Mouse (Mus musculus) lung, embryonic 15.5 days (tissue): ENCODE results near the gene Tmem212. TPM values are rescaled to one million over a fixed set of nuclear protein-coding genes. Genes with fewer than 3 reads are reported as not detected.

Source experiments
- ATAC-seq: fragments of 200-750 bp; cut with Nextera tagmentation; 2 replicates; pipeline ENCODE4 v1.8.0; 2017; ENCODE audit warnings: moderate number of reproducible peaks, borderline replicate concordance; ENCODE audit not compliant: low FRiP score, low TSS enrichment; ENCODE audit errors: extremely low read depth
- H3K27ac ChIP-seq: fragments of 300-500 bp; sonication (generic); 2 replicates; pipeline ENCODE4 v1.5.1; 2015; ENCODE audit warnings: moderate library complexity, mild to moderate bottlenecking, inconsistent platforms
- H3K27me3 ChIP-seq: fragments of 300-500 bp; sonication (generic); 2 replicates; pipeline ENCODE4 v1.6.1; 2015; ENCODE audit warnings: inconsistent platforms
- H3K36me3 ChIP-seq: fragments of 300-500 bp; sonication (generic); 2 replicates; pipeline ENCODE4 v1.6.1; 2015; ENCODE audit warnings: inconsistent platforms
- H3K4me1 ChIP-seq: fragments of 300-500 bp; sonication (generic); 2 replicates; pipeline ENCODE4 v1.6.1; 2015; ENCODE audit warnings: inconsistent platforms
- H3K4me2 ChIP-seq: fragments of 300-500 bp; sonication (generic); 2 replicates; pipeline ENCODE4 v1.6.1; 2015; ENCODE audit warnings: inconsistent platforms, mild to moderate bottlenecking, moderate library complexity
- H3K4me3 ChIP-seq: fragments of 300-500 bp; sonication (generic); 2 replicates; pipeline ENCODE4 v1.5.1; 2015; ENCODE audit warnings: mild to moderate bottlenecking, inconsistent platforms
- H3K9ac ChIP-seq: fragments of 300-500 bp; sonication (generic); 2 replicates; pipeline ENCODE4 v1.6.1; 2015; ENCODE audit warnings: inconsistent platforms
- H3K9me3 ChIP-seq: fragments of 300-500 bp; sonication (generic); 2 replicates; pipeline ENCODE4 v1.6.1; 2016; ENCODE audit warnings: inconsistent platforms
- WGBS: fragments of 180-500 bp; shearing (Covaris S2); methylation state at CpG from one replicate; pipeline ENCODE4 v1.1.7; 2015; 5-methylcytosine and 5-hydroxymethylcytosine counted together
- polyA plus RNA-seq: library from polyadenylated mRNA; unstranded; fragments of >200 nt; fragmentation: Nextera tagmentation; extraction: Ambion mirVana; gene quantifications from 2 replicates; pipeline ENCODE4 v1.2.1, GENCODE M21; 2015

Gene Tmem212
- polyA plus RNA-seq, 1 experiment from 2014 or later: 0.87 TPM

DNA sequence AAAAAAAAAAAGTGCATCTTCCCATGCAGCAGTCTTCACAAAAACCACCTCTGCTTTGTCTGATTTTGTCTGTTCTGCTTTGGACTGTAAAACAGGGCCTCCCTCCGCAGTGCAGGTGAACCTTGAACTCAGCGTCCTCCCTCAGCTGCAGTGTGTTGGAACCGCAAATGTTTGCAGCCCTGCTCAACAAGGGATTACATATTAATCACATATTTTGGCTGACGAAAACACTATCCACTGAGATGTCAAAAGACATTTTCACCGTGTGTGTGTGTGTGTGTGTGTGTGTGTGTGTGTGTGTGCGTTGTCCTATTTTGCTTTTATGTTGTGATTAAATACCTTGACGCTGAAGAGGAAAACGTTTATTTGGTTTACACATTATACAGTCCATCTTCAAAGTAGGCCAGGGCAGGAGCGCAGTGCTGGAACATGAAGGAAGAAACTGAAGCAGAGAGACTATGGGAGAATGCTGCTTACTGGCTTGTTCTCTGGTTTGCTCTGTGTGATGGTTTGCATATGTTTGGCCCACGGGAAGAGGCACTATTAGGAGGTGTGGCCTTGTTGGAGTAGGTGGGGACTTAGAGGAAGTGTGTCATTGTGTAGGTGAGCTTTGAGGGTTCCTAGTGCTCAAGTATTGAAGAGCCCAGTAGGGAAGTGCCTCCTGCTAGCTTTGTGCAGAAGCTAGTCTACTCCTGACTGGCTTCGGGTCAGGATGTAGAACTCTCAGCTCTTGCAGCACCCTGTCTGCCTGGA lies 25.3 kb upstream of the Tmem212 start:
- Histone ChIP-seq H3K27me3 (no peaks in the 10 kb centered on the region), H3K36me3 (no peaks in the 10 kb centered on the region)
- ATAC-seq: no peak

DNA sequence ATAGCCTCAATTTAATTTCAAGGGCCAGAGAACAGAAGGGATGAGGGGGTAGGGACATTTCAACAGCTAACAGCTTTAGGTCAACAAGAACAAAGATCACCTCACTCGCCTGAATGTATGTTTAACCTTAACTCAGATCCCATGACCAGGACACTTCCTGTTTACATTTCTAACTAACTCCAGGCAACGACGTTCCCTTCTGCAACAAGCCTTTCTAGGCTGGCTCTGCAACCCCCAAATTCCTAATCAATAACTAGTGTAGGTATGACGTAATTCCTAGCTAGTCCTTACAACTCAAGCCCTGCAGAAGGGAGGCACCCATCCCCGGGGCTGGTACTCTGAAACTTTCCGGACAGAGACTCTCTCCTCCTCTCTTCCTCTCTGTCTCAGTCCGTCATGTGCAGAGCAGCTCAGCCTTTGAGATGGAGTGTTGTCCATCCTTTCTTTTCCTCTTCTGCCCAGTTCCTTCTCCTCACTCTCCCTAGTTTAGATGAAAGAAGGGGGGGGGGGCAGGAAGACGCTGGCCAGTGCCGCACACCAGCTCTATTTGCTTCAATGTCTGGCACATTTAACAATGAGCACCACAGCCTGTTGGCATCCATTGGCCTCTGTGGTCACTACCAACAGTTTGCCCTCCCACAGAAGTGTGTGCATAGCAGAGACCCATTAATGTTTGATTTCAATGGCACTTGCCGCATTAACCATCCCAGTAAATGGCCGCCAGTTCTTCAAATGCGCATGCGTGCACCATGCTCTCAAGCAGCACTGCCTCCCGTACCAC lies 22.7 kb upstream of the Tmem212 start:
- Histone ChIP-seq H3K4me3 (no peak overlapping the region), H3K27me3 (no peaks in the 10 kb centered on the region), H3K4me1 (no peaks in the 10 kb centered on the region), H3K4me2 (no peak overlapping the region), H3K27ac (no peak overlapping the region), H3K36me3 (no peaks in the 10 kb centered on the region), H3K9ac (no peak overlapping the region), H3K9me3 (peaks cover 5% of the 10 kb centered on the region; the same call in 1 of the 2 replicates)
- ATAC-seq: no peak
- 77% methylated on average over 14 of the region's 14 CpGs for WGBS

More for the DNA sequence above, 25.3 kb upstream of the Tmem212 start:
- H3K4me1 ChIP-seq: no peaks in the 10 kb centered on the region
- no peak overlapping the region for H3K27ac ChIP-seq
- H3K9me3 ChIP-seq: peaks cover 5% of the 10 kb centered on the region; the same call in 1 of the 2 replicates
- H3K9ac ChIP-seq: no peak overlapping the region
- no peak overlapping the region for H3K4me3 ChIP-seq
- WGBS: 78% methylated on average over 11 of the region's 11 CpGs
- no peak overlapping the region for H3K4me2 ChIP-seq

DNA sequence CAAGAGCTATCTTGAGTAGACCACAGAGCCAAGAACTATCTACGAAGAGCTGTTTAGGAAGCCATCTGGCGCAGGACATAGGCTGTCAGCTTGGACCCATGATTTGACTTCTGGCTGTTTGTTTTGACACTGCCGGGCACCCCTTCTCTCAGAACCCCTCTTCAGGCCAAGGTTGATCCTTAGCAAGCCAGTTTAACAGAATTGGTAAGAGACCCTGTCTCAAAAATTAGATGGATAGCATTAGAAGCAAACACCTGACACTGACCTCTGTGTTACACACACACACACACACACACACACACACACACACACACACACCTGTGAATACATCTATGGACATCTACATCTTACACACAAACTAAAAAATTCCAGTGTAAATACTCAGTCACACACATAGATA lies 12.8 kb upstream of the Tmem212 start:
- Histone ChIP-seq H3K27me3 (no peaks in the 10 kb centered on the region), H3K27ac (no peak overlapping the region), H3K4me2 (no peak overlapping the region), H3K4me1 (peaks cover 9% of the 10 kb centered on the region), H3K36me3 (no peaks in the 10 kb centered on the region), H3K9me3 (no peaks in the 10 kb centered on the region), H3K9ac (no peak overlapping the region), H3K4me3 (no peak overlapping the region)
- 78% methylated on average over 3 of the region's 3 CpGs for WGBS
- no peak for ATAC-seq

DNA sequence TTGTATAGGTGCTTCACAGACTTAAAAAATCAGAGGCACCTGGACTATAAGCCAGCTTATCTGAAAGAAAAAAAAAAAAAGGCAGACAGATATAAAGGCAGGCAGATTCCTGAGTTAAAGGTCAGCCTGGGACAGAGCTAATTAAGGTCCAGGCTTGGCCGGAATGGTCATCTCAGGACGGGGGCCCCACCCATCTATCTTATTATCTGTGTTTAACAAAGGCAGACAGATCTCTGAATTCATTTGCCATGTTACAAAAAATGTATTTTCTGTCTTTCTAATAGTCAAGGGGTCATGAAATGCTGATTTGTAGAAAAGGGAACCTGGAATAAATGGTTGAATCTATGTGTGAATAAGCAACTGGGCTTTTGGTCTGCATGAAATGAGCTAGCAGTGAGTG lies 12.1 kb upstream of the Tmem212 start:
- peaks cover 9% of the 10 kb centered on the region for H3K4me1 ChIP-seq
- no peaks in the 10 kb centered on the region for H3K36me3 ChIP-seq
- H3K4me2 ChIP-seq: no peak overlapping the region
- WGBS: 62% methylated on average over 2 of the region's 2 CpGs
- H3K9ac ChIP-seq: no peak overlapping the region
- no peaks in the 10 kb centered on the region for H3K9me3 ChIP-seq
- no peak for ATAC-seq
- no peaks in the 10 kb centered on the region for H3K27me3 ChIP-seq
- no peak overlapping the region for H3K4me3 ChIP-seq
- no peak overlapping the region for H3K27ac ChIP-seq

DNA sequence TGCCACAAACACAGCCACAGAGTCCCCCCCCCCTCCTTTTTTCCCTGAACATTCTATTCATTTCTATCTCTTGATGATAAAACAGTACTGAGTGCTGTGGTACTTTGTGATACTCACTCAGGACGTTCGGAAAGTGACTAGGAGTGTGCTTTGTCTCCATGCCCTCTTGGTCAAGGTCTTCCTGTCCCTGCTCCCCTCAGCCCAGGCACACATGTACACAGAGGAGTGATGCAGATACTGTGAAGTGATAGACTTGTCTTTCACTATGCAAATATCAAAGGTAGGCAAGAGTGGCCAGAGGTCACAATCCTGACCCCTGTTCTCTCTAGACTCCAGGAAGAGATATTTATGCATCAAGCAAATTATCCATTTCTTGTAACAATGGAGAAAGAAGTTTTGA lies 11.1 kb upstream of the Tmem212 start:
- 62% methylated on average over 2 of the region's 2 CpGs for WGBS
- Histone ChIP-seq H3K36me3 (no peaks in the 10 kb centered on the region), H3K9ac (no peak overlapping the region), H3K9me3 (no peaks in the 10 kb centered on the region), H3K4me1 (peaks cover 9% of the 10 kb centered on the region), H3K27ac (no peak overlapping the region), H3K27me3 (no peaks in the 10 kb centered on the region), H3K4me2 (no peak overlapping the region), H3K4me3 (no peak overlapping the region)
- ATAC-seq: no peak

DNA sequence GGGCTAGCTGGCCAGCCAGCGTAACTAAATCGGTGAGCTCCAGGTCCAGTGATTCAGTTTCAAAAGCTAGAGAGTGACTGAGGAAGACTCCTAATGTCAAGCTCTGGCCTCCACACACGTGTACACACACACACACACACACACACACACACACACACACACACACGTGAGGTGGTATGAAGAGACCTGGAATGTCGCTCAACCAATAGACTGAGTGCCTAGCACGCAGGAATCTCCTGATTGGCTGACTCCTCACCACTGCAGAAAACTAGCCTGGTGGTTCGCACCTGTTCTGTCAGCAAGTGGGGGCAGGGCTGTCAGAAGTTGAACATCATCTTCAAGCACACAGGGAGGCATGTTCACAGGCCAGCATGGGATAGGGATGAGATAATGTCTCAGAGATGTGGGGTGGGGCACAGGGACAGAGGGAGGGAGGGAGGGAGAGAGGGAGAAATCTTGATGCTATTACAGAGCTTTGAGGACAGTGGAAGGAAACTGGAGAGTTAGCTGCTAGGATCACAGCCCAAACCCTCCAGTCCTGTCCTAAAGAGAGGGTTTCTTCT lies 10.6 kb upstream of the Tmem212 start:
- ATAC-seq: peak; percentile 57; the same call in 1 of the 2 replicates
- Histone ChIP-seq H3K27ac (no peak overlapping the region), H3K9me3 (no peaks in the 10 kb centered on the region), H3K27me3 (no peaks in the 10 kb centered on the region), H3K4me2 (no peak overlapping the region), H3K4me3 (no peak overlapping the region), H3K4me1 (peaks cover 9% of the 10 kb centered on the region), H3K9ac (no peak overlapping the region), H3K36me3 (no peaks in the 10 kb centered on the region)
- 81% methylated on average over 7 of the region's 7 CpGs for WGBS

DNA sequence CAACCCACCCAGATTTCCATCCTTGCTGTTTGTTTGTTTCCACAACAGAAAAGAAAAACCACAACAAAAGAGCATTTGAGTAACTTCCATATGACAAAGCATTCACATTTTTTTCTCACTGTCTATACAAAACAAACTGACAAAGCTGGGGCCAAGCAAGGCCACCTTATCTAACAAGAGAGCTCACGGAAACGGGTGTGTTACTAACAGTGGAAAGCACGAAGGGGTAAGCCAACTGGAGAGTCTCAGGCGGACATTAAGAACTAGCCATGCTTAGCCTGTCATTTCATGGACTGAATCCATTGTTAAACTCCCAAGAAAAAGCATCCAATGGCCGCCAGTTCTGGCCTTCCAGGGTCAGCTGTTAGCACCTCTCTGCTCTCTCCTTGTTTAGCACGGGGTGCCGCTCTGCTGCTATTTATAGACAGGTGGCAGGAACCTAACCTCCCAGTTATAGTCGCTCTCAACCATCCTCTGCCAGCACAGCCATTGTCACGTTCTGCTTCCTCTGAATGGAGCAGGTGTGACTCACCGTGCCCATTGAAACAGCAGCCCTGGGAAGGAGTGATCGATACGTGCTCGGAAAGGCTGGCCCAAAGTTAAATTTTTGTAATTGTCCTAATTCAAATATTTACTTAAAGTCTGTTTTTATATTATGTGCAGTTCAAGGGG lies 8.6 kb upstream of the Tmem212 start:
- Histone ChIP-seq H3K9me3 (no peaks in the 10 kb centered on the region), H3K4me2 (no peak overlapping the region), H3K4me1 (peaks cover 9% of the 10 kb centered on the region), H3K27me3 (no peaks in the 10 kb centered on the region), H3K9ac (no peak overlapping the region), H3K36me3 (no peaks in the 10 kb centered on the region), H3K27ac (no peak overlapping the region), H3K4me3 (no peak overlapping the region)
- WGBS: 13% methylated on average over 13 of the region's 13 CpGs
- peak; percentile 14; the same call in 1 of the 2 replicates for ATAC-seq

DNA sequence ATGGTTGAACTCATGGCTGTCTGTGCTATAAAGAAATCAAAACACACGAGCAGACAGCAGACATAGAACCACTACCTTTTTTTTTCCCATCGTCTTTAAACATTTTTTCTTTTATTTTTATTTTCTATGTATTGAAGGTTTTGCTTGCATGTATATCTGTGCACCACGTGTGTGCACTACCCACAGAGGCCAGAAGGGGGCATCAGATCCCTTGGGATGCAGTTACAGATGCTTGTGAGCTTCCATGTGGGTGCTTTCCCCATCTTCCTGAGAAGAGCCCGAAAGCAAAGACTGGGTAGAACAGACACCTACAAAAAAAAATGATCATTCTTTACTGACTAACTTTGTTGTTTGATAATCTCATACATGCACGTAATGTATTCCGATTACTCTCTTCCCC lies 5.7 kb upstream of the Tmem212 start:
- no peak overlapping the region for H3K4me2 ChIP-seq
- no peaks in the 10 kb centered on the region for H3K9me3 ChIP-seq
- H3K27me3 ChIP-seq: no peaks in the 10 kb centered on the region
- WGBS: 90% methylated on average over 6 of the region's 6 CpGs
- no peaks in the 10 kb centered on the region for H3K36me3 ChIP-seq
- H3K4me1 ChIP-seq: peaks cover 23% of the 10 kb centered on the region
- H3K4me3 ChIP-seq: no peak overlapping the region
- no peak for ATAC-seq
- H3K9ac ChIP-seq: no peak overlapping the region
- no peak overlapping the region for H3K27ac ChIP-seq

DNA sequence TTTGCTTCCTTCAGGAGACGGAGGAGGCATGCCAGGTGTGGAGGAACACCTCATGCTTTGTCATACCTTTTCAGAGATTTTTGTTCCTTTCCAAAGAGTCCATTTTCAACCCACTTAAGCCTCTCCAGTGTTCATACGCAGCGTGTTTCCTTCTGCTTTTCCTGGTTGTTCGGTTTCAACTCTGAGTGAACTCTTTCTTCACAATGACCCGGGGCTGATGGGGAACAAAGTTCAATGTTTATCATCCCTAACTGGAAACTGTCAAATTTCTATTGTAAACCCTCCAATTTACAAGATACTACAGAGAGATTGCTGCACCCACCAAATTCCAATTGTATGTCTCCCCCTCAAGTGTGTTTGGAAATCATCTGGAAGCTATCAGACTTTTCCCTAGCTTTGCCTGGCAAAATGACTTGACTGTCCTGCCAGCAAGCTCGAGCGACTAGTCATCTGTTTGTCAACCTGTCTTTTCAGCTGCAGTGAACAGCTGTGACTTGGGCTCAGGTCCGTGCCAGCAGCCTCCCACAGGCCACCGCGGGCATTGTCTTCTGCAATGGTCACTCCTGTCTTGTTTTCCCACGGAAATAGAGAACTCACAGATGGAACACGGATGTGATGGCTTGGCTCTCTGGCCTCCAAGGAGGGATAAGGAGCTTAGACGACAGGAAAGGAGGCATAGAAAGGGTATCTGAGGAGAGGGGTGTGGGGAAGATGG lies 3.0 kb upstream of the Tmem212 start:
- peak overlapping the region; percentile 11; the same call in 1 of the 2 replicates for H3K27ac ChIP-seq
- H3K27me3 ChIP-seq: no peaks in the 10 kb centered on the region
- peaks cover 18% of the 10 kb centered on the region for H3K4me1 ChIP-seq
- ATAC-seq: no peak
- no peak overlapping the region for H3K4me3 ChIP-seq
- no peaks in the 10 kb centered on the region for H3K36me3 ChIP-seq
- no peak overlapping the region for H3K4me2 ChIP-seq
- H3K9ac ChIP-seq: no peak overlapping the region
- 35% methylated on average over 13 of the region's 13 CpGs for WGBS
- H3K9me3 ChIP-seq: no peaks in the 10 kb centered on the region

DNA sequence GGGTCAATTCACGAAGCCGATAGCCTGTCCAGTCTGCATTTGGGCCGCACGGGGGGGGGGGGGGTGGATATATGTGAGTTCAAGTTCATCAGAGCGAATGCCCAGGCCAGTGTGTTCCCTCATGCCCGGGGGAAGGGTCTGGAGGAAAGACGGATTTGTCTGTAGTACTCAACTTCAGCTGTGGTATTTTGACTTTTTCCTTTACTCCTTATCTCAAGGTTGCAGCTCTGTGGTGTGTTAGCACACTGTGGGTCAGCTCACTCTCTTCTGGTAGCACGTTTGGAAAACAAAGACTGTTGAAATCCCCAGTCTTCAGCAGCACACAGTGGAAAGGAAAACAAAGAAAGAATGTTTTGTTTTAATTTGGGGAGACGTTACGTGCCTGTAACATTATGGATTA lies 2.0 kb upstream of the Tmem212 start:
- Histone ChIP-seq H3K4me1 (peaks cover 18% of the 10 kb centered on the region), H3K27me3 (no peaks in the 10 kb centered on the region), H3K9me3 (no peaks in the 10 kb centered on the region), H3K36me3 (no peaks in the 10 kb centered on the region), H3K27ac (no peak overlapping the region), H3K4me3 (no peak overlapping the region), H3K9ac (no peak overlapping the region), H3K4me2 (no peak overlapping the region)
- 61% methylated on average over 10 of the region's 10 CpGs for whole genome bisulfite sequencing
- ATAC-seq: no peak

DNA sequence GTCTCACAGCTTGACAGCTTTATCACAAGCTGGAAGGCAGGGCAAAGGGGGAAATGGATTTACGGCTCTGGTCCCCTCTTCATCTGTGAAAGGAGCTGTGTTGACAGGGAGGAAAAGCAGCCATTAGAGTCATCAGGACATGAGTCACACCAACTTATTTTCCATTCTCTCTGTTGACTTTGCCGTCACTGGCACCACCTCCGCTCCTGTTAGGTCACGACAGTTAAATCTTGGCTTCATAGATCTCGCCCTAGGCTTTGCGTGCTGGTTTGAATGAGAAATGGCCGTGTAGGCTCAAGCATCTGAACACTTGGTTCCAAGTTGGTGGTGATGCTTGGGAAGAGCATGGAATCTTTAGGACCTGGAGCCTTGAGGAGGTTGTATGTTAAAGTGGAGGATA lies 9.6 kb downstream of the Tmem212 start:
- Histone ChIP-seq H3K4me2 (no peak overlapping the region), H3K9me3 (no peaks in the 10 kb centered on the region), H3K27me3 (no peaks in the 10 kb centered on the region), H3K36me3 (no peaks in the 10 kb centered on the region), H3K4me1 (peaks cover 31% of the 10 kb centered on the region), H3K4me3 (no peak overlapping the region), H3K9ac (no peak overlapping the region), H3K27ac (no peak overlapping the region)
- no peak for ATAC-seq
- WGBS: 36% methylated on average over 7 of the region's 7 CpGs
